Mouse (Mus musculus) heart, postnatal 4 days (tissue): Measurements from ENCODE around the gene Mif. TPM values are rescaled to one million over a fixed set of nuclear protein-coding genes. Genes with fewer than 3 reads are reported as not detected.
A peak's percentile ranks its signal among the peaks of the same experiment; 100 is the strongest.

Experiments
- DNase-seq: peaks from one replicate; pipeline ENCODE4 v3.0.0; 2021
- total RNA-seq, 2 experiments: library from RNA; stranded (reverse); gene quantifications; 2 replicates each; pipeline ENCODE4 v1.2.3; 2021

Gene Mif
- total RNA-seq, 2 experiments from 2014 or later = 422 to 490 TPM

DNA sequence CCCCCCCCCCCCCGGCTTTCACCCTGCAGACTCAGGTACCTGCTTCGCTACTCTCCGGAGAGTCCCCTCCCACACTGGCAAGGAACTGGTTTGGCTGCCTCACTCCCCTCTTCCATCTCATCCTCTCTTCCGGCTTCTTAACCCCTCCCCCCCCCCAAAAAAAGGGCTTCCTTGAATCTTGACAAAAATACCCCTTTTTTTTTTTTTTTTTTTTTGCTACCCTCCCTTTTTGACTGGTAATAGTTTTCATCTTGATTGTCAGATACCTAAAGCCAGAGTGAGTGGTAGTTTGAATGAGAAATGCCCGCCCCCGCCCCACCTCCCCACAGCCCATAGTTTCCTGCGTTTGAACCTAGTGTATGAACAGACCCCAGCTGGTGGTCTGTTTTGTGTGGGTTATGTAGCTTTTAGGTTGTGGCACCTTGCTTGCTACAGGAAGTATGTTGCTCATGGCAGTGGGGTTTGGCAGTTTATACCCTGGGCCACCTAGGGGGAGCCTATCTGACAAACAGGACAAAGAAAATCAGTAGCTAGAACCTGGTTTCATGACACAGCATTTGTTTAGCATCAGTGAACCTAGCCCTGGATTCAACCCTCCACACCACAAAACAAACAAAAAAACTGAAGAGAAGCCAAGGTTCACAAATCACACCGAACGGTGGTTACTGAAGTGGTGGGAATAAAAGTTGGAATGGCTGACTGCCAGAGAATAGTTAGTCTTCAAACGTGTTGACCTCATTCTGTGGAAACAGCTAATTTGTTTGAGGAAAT, 24.1 kb downstream of the Mif start:
- DNase-seq = no peak

DNA sequence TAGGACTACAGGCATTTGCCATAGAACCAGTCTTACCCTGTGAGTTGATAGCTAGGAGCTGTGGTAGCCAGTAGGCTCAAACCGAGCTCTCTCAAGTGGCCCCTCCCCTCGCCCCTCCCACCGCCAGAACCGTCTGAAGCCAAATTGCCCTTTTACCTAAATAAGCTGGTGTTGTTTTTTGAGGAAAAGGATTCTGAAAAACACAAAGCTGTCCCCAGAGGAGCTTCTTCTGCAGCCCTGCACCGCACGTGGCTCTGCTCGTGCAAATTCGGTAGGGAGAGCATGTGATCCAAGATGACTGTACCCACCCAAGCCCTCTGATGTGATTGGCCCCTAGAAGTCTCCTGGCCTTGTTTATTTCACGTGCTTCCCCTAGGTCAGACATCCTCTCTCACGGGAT, 24.7 kb downstream of the Mif start:
- peak; percentile 50 for DNase-seq

DNA sequence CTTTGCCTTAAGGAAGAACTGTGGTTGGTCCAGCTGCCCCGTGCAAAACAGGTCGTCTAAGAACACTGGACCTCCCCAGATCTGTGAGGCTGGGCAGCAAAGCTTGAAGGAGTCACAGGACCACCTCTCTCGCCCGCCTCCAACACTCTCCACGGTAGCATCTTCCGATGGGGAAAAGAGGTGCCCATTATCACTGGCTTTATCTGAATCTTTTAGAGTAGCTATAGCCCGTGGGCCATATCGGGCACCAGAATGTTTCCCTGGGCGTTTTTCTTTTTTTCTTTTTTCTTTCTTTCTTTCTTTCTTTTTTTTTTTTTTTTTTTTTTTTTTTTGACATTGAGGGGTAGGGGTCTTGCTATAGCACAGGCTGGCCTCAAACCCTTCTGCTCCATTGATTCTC, 25.3 kb downstream of the Mif start:
- no peak for DNase-seq

DNA sequence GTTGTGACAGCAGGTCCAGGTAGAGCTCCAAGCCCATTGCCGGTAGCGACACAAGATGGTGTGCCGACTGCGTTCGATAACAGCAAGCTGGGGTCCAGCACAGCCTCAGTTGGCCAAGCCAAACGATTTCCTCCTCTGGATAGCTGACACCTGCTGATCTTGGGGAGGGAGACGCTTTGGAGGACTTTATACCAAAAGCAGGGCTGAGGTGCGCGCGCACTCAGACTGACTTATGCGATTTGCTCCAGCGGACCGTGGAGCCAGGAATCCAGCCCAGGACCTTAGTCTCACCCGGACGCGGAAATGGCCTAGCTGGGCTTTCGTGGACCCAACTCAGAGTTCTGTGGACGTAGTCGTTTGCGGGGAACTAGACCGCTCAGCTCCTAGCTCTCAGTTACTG, 25.8 kb downstream of the Mif start:
- peak; percentile 77 for DNase-seq

DNA sequence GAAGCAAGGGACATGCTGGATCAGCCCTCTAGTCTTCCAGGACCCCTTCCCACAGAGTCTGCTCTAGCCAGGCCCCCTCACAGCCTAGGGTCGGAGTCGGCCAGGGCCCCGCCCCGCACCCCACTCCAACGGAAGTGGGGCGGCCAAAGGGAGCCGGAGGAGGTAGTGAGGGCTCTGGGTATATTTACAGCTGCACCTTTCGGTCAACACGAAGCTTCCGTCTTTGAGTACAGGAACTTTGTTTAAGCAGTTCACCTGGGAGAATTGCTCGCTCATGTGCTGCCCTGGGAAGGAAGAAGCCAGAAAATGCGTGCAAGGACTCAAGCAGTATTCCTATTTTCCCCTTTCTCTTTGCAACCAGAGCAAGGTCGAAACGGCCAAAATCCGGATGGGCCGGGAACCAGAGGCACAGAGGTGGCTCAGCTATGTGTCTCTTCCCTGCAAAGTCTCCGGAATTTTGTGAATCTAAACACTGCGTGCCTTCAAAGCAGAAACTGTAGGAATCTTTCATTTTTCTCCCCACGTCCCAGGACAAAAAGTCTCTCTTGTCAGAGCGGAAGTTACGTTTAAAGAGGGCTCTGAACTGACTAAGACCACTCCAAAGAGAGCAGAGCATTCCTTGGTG, 26.5 kb downstream of the Mif start:
- no peak for DNase-seq

DNA sequence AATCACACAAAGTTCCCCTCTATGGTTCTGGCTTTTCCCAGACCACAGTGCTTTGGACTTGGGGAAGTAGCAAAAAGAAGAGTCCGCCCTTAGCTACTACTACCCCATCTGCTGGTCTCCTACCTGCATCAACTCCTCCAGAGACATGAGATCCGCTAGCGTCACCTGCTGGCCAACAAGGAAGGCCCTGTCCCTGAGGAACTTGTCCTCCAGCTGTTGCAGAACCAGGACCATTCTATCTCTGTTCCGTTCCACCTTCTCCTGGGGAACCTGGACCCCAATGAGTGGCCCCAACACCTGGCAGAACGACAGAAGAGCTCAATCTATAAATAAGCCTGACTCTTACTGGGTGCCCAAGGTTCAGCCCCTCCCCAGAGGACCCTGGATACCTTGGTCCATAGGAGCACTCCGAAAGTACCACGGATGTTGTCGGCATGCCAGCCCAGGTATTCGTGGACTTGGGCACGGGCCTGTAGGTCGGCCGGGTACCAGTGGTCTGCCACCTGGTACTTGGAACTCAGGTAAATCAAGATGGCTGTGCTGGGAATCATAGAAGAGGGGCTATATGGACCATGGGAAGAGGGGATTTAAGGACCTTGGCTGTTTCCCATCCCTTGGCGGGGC, 27.7 kb downstream of the Mif start:
- DNase-seq = peak; percentile 75

DNA sequence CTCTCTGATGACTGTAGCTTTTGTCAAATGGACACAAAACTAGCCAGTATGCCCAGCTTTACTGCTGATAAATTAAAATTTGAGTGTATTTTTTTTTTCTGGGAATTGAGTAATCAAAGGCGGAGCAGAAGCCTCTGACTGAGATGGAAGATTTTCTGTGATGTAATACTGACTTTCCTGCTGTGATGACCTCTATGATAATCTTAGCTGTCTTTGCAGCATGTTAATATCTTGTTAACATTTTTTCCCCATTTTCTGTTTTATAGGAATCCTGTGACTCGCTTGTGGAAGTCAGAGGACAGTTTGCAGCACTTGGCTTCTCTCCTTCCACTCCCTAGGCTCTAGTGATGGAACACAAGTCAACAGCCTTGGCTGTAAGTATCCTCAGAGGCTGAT, 29.8 kb downstream of the Mif start:
- no peak for DNase-seq

DNA sequence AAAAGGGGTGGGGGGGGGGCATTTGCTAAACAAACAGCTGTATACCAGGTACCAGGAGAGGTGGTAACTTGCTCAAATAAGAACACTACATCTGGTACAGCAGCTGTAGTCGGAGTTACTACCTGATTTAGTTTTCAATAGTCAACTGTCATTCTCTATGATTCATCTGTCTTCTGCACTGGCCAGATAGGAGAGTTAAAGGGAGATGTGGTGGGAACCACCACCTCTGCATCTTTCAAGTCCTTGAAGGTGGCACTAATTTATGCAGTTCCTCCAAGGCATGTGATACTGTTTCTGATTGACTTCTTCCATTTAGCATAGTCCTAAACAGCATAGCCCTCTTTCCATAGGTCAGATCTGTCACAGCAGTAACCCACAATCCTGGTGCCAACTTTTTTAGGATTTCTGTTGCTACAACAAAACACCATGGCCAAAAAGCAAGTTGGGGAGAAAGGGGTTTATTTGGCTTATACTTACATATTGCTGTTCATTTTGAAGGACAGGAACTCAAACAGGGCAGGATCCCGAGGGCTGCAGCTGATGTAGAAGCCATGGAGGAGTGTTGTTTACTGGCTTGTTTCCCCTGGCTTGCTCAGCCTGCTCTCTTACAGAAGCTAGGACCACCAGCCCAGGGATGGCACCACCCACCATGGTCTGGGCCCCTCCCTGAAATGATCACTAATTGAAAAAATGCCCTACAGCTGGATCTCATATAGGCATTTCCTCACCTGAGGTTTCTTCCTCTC, 30.3 kb downstream of the Mif start:
- DNase-seq = no peak

DNA sequence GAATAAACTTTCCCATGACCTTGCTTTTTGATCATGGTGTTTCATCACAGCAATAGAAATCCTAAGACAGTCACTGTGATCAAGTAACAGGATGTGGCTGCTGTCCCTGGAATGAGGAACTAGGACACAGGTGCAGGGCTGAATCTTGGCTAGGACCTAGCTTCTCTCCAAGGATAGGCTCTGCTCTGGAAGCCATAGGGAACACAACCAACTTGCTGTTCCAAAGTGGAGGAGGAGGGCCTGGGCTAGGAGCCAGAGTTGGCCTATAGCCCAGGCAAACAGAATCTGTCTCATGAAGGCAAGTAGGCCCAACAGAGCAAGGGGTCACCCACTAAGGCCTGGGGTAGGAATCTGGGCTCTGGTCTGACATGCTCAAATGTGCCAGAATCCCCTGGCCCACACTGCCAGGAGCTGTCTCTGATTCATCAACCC, 31.5 kb downstream of the Mif start:
- peak; percentile 57 for DNase-seq

DNA sequence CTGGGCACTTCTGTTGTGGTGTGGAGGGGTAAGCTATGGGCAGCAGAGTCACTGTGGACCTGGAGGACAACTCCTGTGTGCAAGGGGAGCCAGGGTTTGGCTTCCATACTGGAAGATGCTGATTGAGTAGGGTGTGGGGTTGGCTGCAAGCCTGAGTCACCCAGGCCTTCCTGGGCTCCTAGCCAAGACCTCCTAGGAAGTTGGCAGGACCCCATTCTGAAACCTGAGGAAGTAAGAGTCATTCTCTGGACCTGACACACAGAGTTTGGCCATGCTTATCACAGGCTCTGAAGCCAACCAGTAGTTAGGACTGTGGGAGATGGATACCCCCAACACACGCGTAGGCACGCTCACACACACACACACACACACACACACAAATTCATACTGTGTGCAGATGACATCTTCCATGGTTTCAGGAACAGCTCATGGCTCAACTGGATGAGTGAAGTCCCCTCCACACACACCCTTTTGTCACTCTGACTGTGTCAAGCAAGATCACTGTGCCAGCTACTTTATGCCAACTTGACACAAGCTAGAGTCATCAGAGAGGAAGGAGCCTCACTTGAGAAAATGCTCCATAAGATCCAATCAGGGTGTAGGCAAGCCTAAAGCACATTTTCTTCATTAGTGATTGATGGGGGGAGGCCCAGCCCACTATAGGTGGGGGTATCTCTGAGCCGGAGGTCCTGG, 32.2 kb downstream of the Mif start:
- peak; percentile 82 for DNase-seq

DNA sequence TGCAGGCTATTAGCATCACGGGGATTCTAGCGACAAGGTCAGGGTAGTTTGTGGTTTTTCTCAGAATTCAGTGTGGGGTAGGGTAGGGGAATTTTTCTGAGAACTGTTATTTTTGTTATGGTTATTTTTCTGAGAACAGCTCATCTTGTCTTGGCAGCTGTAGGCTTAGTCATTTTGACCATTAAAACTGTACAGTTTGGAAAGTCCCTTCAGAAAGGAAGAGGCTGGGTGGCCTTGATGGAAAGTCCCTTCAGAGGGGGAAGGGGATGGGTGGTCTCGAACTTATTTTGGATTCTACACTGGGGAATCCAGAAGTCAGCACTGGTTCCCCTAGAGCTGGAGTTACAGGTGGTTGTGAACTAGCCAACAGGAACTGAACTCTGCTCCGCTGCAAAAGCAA, 35.5 kb downstream of the Mif start:
- DNase-seq = no peak

DNA sequence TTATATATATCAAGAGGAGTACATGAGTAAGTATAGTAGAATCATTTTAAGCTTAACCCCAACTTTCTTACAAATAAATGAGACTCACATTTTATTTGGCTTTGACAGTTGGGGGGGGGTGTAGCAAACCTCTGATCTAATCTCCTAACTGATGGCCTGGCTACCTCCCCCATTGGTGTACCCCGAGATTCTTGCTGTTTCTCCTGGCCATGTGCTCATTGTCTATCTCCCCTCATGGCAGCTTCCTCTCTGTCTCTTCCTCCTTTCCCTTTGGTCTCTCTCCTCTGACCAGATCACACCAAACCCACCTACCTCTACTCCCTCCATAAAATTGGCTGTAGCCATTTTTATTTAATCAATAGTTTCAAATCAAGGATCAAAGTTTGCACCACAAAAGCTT, 36.3 kb downstream of the Mif start:
- no peak for DNase-seq

DNA sequence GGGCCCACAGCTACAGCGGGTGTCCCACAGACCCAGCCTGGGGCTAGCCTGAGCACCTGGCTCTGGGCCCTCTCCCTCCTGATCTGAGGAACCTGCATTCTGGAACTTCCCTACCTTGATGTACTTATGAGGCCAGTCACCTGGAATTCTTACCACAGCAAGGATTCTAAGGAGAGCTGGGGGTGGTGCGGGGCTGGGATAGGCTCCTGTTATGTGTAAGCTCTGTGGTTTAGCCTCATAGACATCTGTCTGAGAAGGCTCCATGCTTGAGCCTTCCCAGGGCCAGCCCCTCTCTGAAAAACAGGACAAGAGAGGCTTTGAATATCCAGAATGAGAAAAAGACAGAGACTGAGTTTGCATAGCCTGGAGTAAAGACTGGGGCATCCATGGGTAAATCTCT, 37.6 kb downstream of the Mif start, which contains the start of gene Gstt4:
Gstt4 (minus strand) TSS at position 101 of the 400 bp plus-strand sequence.
- no peak for DNase-seq

DNA sequence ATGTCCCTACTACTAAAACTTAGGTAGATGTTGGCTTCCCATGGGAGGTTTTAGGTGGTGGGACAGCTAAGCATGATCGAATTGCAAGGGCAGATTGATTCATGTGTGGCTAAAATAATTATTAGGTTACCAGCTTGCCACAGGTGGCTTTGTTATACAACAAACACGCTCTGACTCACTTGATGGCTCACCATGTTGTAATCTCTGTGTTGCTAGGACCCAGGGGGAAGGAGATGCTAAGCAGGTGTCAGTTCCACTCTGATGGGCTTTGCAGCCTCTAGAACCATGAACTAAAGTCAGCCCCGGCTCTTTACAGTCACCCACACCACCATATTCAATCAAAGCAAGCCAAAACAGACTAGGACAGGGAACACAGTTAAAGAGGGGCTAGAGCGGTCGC, 40.2 kb downstream of the Mif start:
- DNase-seq = no peak

DNA sequence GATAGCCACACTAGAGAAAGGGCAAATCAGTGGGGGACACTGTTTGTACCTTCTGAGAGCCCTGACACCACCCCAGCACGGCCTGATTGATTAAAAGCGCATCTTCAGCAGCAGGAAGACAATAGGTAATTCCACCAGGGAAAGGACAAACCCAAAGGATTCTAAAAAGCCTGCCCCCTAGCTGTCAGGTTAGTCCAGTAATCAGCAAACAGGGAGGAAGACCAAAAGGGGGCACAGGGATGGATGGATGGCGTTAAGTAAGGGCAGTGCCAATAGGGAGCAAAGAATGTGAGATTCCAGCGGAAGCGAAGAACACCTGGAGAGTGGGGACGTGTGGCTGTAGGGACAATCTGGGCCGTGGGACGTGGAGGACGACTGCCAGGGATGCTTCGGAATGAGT, 41.4 kb downstream of the Mif start:
- DNase-seq = no peak

Other genes with a start within 250 kb of the Mif start
- gene Susd2, start 216.2 kb downstream of the Mif start, total RNA-seq = 1 to 10 TPM; 4.7 to 4.9 TPM
- 10 to 100 TPM; 35.8 to 37.1 TPM for gene Cabin1, start 95.9 kb downstream of the Mif start, total RNA-seq
- gene Ddt, start 86.8 kb downstream of the Mif start, total RNA-seq = 10 to 100 TPM; 33.2 to 36.8 TPM
- not detected for gene Gm20441, start 79.3 kb downstream of the Mif start, total RNA-seq
- gene Gstt3, start 78.8 kb downstream of the Mif start, total RNA-seq = 1 to 10 TPM; 1.2 to 1.3 TPM
- gene Gstt1, start 61.7 kb downstream of the Mif start, total RNA-seq = 1 to 10 TPM; 3.5 to 4.4 TPM
- not detected for gene Gstt4, start 37.7 kb downstream of the Mif start, total RNA-seq
- 1 to 10 TPM; 8.7 to 9.6 TPM for gene Gstt2, start 22.8 kb downstream of the Mif start, total RNA-seq
- gene Derl3, start 33.2 kb upstream of the Mif start, total RNA-seq = under 1 TPM in 1 of 2 experiments, not detected in 1; 0.21 TPM
- 10 to 100 TPM; 54.2 to 56.5 TPM for gene Smarcb1, start 61.4 kb upstream of the Mif start, total RNA-seq
- gene Chchd10, start 72.9 kb upstream of the Mif start, total RNA-seq = 100 to 1,000 TPM; 882 to 898 TPM
- 10 to 100 TPM in 1 of 2 experiments, 1 to 10 TPM in 1; 10.0 to 12.7 TPM for gene Mmp11, start 76.3 kb upstream of the Mif start, total RNA-seq
- not detected for gene Gm867, start 80.4 kb upstream of the Mif start, total RNA-seq
- gene Vpreb3, start 82.8 kb upstream of the Mif start, total RNA-seq = not detected
- gene Gm5134, start 94.3 kb upstream of the Mif start, total RNA-seq = not detected
- gene Zfp280b, start 172.4 kb upstream of the Mif start, total RNA-seq = 10 to 100 TPM; 11.8 to 12.2 TPM